Mouse (Mus musculus): Measurements from ENCODE around the gene Degs1.

- TF ChIP-seq CTCF (IDR thresholded peaks at IDR 0.05) = no peak
- no peak for TF ChIP-seq POLR2A (IDR thresholded peaks at IDR 0.05; ENCODE audit: insufficient read depth, low read depth, low read length)
- no peak for TF ChIP-seq EP300 (IDR thresholded peaks at IDR 0.05; ENCODE audit: insufficient read depth, low read depth, low read length)
Measured at GRCm38 (mm10) chr1:182296816-182297215, 14.2 kb upstream of the Degs1 start.

Measured in heart, adult 2 months (tissue).